Mouse (Mus musculus) small intestine, adult 2 months (tissue): Measurements from ENCODE around the gene Lingo2.

Experiments used
- CTCF ChIP-seq: fragments of 200-500 bp; IDR thresholded peaks from 2 replicates; pipeline ENCODE4 v1.5.1; 2012; ENCODE audit warnings: low read depth, mild to moderate bottlenecking, control low read depth, inconsistent platforms, low read length, moderate library complexity, mixed read lengths; ENCODE audit not compliant: insufficient replicate concordance, insufficient read length; ENCODE audit errors: extremely low read depth
- POLR2A ChIP-seq: fragments of 200-500 bp; IDR thresholded peaks from 2 replicates; pipeline ENCODE4 v1.6.1; 2012; ENCODE audit warnings: low read depth, mild to moderate bottlenecking, control low read depth, inconsistent platforms, low read length, moderate library complexity

DNA sequence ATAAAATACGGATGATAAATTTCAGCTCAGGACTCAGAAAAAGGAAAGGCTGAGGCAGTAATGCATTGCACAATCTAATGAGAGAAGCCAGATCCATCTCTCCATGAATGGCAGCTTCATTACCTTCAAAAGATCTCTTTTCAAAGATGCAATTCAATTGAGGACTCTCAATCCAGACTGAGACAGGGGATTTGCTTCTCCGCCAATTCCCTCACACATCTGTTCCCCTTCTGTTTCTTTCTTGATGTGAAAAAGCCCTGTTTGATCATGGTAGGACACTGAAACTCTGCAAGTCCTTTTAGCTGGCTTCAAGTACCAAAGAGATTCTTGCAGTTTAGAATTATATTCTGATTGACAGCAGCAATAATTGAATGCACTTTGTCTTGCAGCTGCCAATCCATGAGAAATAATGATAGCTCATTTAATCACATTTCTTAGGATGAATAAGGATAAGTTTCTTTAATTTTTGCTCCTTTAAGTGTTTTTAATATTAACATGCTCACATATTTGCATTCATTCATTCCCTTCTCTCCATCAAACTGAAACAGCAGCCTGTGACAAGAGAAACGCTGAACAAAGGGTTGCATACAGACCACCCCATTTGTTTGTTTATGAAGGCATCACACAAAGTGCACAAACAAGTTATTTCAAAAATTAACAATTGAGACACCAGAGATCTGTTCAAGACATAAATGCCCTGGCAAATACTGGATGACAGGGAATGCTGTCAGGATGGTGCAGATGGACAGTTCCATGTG is 870.3 kb downstream of the Lingo2 start:
- TF ChIP-seq CTCF: no peak
- TF ChIP-seq POLR2A: no peak
